In the genomic region with DNA sequence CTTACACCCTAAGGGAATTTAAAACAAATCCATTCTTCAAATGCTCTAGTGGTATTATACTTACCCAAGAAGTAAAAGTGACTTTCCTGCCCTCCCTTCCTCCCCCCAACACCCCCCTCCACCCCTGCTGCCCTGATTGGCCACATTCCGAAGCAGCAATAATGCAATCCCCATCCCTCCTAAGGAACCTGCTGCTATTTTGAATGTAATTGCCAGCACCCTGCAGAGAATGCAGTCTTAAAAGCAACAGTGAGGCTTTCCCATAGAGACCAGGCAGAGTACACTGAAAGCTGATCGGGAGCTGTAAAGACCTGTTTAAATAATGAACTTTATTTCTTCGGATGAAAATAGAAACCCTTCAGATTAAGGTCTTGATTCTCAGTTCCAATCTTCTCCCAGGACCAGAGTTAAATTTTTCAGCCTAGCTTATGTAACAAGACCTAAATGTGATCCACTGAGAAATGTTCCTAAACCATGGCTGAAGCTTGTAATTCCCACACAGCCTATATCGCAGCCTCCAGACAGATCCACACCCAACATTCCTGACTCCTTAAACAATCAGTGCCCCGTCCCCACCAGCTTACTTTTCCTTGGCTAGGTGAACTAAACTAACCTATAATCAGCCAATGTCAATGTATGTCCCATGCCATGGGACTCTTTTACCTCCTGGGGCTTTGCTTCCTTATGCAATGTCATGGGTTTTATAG, we compare ENCODE assay signal across 16 mouse cellular contexts.
DNase-seq lines count a peak whose midpoint lies in the region; ATAC-seq and TF ChIP-seq lines count a peak whose summit lies in the region.
"Had no signal": no experiment of that assay in that cellular context is flagged by ENCODE, and none has a peak within 500 bp of the region (broad histone marks: within the 10 kb centered on the region; RNA-seq: fewer than 3 reads in every experiment).

No protein-coding gene starts in this region.

- TF ChIP-seq POLR2A in brain, embryonic 14.5 days (IDR thresholded peaks at IDR 0.05; ENCODE audit: borderline replicate concordance, extremely low read depth, insufficient read depth, insufficient read length, poor library complexity, severe bottlenecking) = no peak

- WGBS in neural tube, embryonic 12.5 days = 6% methylated on average over 5 of the region's 5 CpGs
- WGBS in midbrain, embryonic 15.5 days = 10% methylated on average over 5 of the region's 5 CpGs

- H3K4me3 ChIP-seq in neural tube, embryonic 12.5 days = no peak overlapping the region
- no peak overlapping the region for H3K4me3 ChIP-seq in midbrain, embryonic 15.5 days
- H3K4me3 ChIP-seq: erythroblast, embryonic 14.5 days; heart, embryonic 15.5 days had no signal

- no peak for TF ChIP-seq CTCF in brain, embryonic 14.5 days (IDR thresholded peaks at IDR 0.05; ENCODE audit: borderline replicate concordance, extremely low read depth, insufficient read depth, insufficient read length)

- no peaks in the 10 kb centered on the region for H3K27me3 ChIP-seq in neural tube, embryonic 12.5 days (replicated peaks)
- no peaks in the 10 kb centered on the region for H3K27me3 ChIP-seq in midbrain, embryonic 15.5 days (replicated peaks)
- H3K27me3 ChIP-seq: heart, embryonic 15.5 days; Patski had no signal

- H3K4me2 ChIP-seq in neural tube, embryonic 12.5 days (replicated peaks) = 0 out of 2 replicates have a peak overlapping the region, but pooled peaks have one; percentile 2
- no peak overlapping the region for H3K4me2 ChIP-seq in midbrain, embryonic 15.5 days
- H3K4me2 ChIP-seq: heart, embryonic 15.5 days had no signal

- no peaks in the 10 kb centered on the region for H3K9me3 ChIP-seq in neural tube, embryonic 12.5 days
- no peaks in the 10 kb centered on the region for H3K9me3 ChIP-seq in midbrain, embryonic 15.5 days
- H3K9me3 ChIP-seq: heart, embryonic 15.5 days had no signal

- no peak overlapping the region for H3K9ac ChIP-seq in neural tube, embryonic 12.5 days
- H3K9ac ChIP-seq in midbrain, embryonic 15.5 days = no peak overlapping the region
- H3K9ac ChIP-seq: heart, embryonic 15.5 days had no signal

- peaks cover 10% of the 10 kb centered on the region for H3K4me1 ChIP-seq in neural tube, embryonic 12.5 days
- peaks cover 15% of the 10 kb centered on the region for H3K4me1 ChIP-seq in midbrain, embryonic 15.5 days

- no peaks in the 10 kb centered on the region for H3K36me3 ChIP-seq in neural tube, embryonic 12.5 days
- no peaks in the 10 kb centered on the region for H3K36me3 ChIP-seq in midbrain, embryonic 15.5 days (replicated peaks)
- H3K36me3 ChIP-seq: heart, embryonic 15.5 days had no signal

- no peak overlapping the region for H3K27ac ChIP-seq in neural tube, embryonic 12.5 days
- H3K27ac ChIP-seq in midbrain, embryonic 15.5 days = no peak overlapping the region
- H3K27ac ChIP-seq: heart, embryonic 15.5 days had no signal

- DNase-seq in frontal cortex, postnatal 25 days (ENCODE audit: low spot score in 2 of 2) = no peak
- DNase-seq in R1 (ENCODE audit: low read depth, low spot score) = peak; percentile 68
- peak; percentile 47 for DNase-seq in brain, embryonic 14.5 days (ENCODE audit: low read depth)
- no peak for DNase-seq in testis, postnatal 10 days (ENCODE audit: low spot score)
- DNase-seq: heart, adult 18-20 months; kidney, adult 2 months; kidney, postnatal 14 days; lung, postnatal 36 days; right cerebral cortex, adult 18-20 months; thymus, postnatal 14 days had no signal

- peak; percentile 75 for ATAC-seq in frontal cortex, adult (ENCODE audit: low TSS enrichment)
- ATAC-seq in neural tube, embryonic 12.5 days (ENCODE audit: low FRiP score, low read depth) = no peak
- ATAC-seq in midbrain, embryonic 15.5 days (replicated peaks) = no peak
- ATAC-seq: Patski had no signal

Comparison
In these comparisons a context has a peak if more than half of its experiments do, and no peak if none do; other contexts are left out.
1. DNase-seq: peak in R1 (single experiment) and brain, embryonic 14.5 days (single experiment); none in frontal cortex, postnatal 25 days (0 of 2) and testis, postnatal 10 days (single experiment).